13 mouse cellular contexts compared by ENCODE assay signal in the genomic region with DNA sequence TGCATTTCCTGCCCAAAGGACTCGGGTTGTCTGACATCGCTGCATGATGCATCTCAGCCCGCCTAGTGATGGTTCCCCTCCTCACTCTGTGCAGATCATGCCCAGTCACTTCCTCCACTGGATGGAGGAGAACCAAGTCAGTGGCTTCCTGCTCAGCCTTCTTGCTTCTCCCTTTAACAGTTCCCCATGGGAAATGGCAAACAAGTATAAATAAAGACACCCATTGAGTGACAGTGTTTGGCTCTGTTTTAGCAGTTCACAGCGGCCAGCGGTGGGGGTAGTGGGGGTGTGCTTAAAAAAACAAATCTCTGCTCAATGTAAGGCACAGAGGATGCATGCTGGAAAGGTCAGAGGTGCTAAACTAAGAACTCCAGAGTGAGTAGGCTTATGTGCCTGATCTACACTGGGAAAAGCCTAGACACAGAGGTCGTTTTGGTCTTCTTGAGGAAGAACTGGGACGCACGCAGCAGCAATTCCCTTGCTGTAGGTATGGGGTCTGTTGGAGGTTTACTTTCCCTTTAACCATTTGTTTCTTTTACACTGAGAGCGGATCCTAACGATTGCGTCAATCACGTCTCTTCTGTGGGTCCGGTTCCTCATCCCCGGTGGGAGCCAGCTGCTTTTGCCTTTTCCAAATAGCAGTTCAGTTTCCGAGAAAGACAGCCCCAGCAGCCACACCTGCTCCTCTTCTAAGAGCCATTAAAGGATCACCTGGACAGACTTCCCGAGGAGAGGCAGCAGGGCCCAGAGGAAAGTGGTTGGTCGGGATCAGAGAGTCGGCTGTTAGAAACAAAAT. TPM values are rescaled to one million over a fixed set of nuclear protein-coding genes. Genes with fewer than 3 reads are reported as not detected.
DNase-seq lines count a peak whose midpoint lies in the region; TF ChIP-seq lines count a peak whose summit lies in the region.
"Had no signal": no experiment of that assay in that cellular context is flagged by ENCODE, and none has a peak within 500 bp of the region (broad histone marks: within the 10 kb centered on the region; RNA-seq: fewer than 3 reads in every experiment).

No protein-coding gene starts in this region.

- no peak for TF ChIP-seq CTCF in layer of hippocampus, adult 2 months (conservative IDR thresholded peaks at IDR 0.05)
- TF ChIP-seq CTCF in bone marrow, adult 2 months (IDR thresholded peaks at IDR 0.05; ENCODE audit: control insufficient read depth, insufficient read depth, low read length): no peak

- peaks cover 29% of the 10 kb centered on the region; the same call in 1 of the 2 replicates for H3K79me2 ChIP-seq in macrophage (ENCODE audit: inconsistent target)

- no peak overlapping the region for H3K4me3 ChIP-seq in layer of hippocampus, adult 2 months
- H3K4me3 ChIP-seq in bone marrow, adult 2 months (replicated peaks; ENCODE audit: control insufficient read depth, low read depth, low read length): no peak overlapping the region
- no peak overlapping the region for H3K4me3 ChIP-seq in brown adipose tissue, adult 24 weeks (ENCODE audit: insufficient read depth, low read depth, low read length)
- no peak overlapping the region for H3K4me3 ChIP-seq in macrophage (ENCODE audit: inconsistent target)
- H3K4me3 ChIP-seq: heart, embryonic 13.5 days; neural tube, embryonic 12.5 days had no signal

- H3K36me3 ChIP-seq in macrophage (ENCODE audit: inconsistent target): no peaks in the 10 kb centered on the region
- H3K36me3 ChIP-seq: neural tube, embryonic 12.5 days had no signal

- TF ChIP-seq POLR2A in bone marrow, adult 2 months (IDR thresholded peaks at IDR 0.05; ENCODE audit: borderline replicate concordance, control insufficient read depth, low read depth, low read length): no peak

- peak overlapping the region; percentile 33; the same call in 1 of the 2 replicates for H3K27ac ChIP-seq in layer of hippocampus, adult 2 months
- peak overlapping the region; percentile 49 for H3K27ac ChIP-seq in bone marrow, adult 2 months (ENCODE audit: control insufficient read depth, insufficient read depth, low read depth, low read length, poor library complexity)
- H3K27ac ChIP-seq in brown adipose tissue, adult 24 weeks (replicated peaks; ENCODE audit: low read depth, low read length): 0 out of 2 replicates have a peak overlapping the region, but pooled peaks have one; percentile 25
- peak overlapping the region; percentile 62 for H3K27ac ChIP-seq in macrophage
- H3K27ac ChIP-seq: heart, embryonic 13.5 days; neural tube, embryonic 12.5 days had no signal

- DNase-seq in layer of hippocampus, adult 2 months (ENCODE audit: low spot score in 2 of 2): no peak
- DNase-seq in layer of hippocampus, postnatal 10 days (ENCODE audit: low spot score in 2 of 2): no peak
- DNase-seq in gastrocnemius, postnatal 4 days (ENCODE audit: low spot score in 2 of 2): no peak
- no peak for DNase-seq in MN1 (ENCODE audit: low spot score)
- DNase-seq: right cerebral cortex, postnatal 25 days; thymus, adult 18-20 months had no signal

- H3K4me1 ChIP-seq in bone marrow, adult 2 months (ENCODE audit: control insufficient read depth, insufficient read depth, low read length): peaks cover 3% of the 10 kb centered on the region
- H3K4me1 ChIP-seq in brown adipose tissue, adult 24 weeks (ENCODE audit: control insufficient read depth, insufficient read depth, insufficient read length, low read length): no peaks in the 10 kb centered on the region
- H3K4me1 ChIP-seq: neural tube, embryonic 12.5 days had no signal

- 4% methylated on average over 18 of the region's 18 CpGs for WGBS in bone marrow, adult 2 months
- WGBS in macrophage (ENCODE audit: missing documents): 3% methylated on average over 18 of the region's 18 CpGs

RNA-seq across cellular contexts. Expression of a gene that starts 1.8 kb away (rescaled TPM):
- 10 to 100 TPM; 10.0 to 11.2 TPM for total RNA-seq in layer of hippocampus, adult 2 months (2021)
- 10 to 100 TPM in 1 of 2 experiments, 1 to 10 TPM in 1; 8.1 to 11.1 TPM for total RNA-seq in layer of hippocampus, postnatal 10 days (2021)
- polyA plus RNA-seq in bone marrow, adult 2 months (2011; ENCODE audit: insufficient read depth, insufficient read length, low replicate concordance, missing spikeins): 8.1 and 14.8 TPM in 2 replicates
- 0.92 and 1.4 TPM in 2 replicates for polyA plus RNA-seq in brown adipose tissue, adult 24 weeks (2012; ENCODE audit: insufficient read depth, insufficient read length, missing spikeins)
- 100 to 1,000 TPM in 11 of 26 experiments, 10 to 100 TPM in 15; 33.5 to 208 (median 94.6) TPM for total RNA-seq in macrophage (2018; cell fraction: chromatin; rRNA removed)
- total RNA-seq in macrophage (2018; cell fraction: cytosol; rRNA removed): 10 to 100 TPM; 29.3 to 73.2 (median 45.2) TPM
- total RNA-seq in macrophage (2018; cell fraction: nucleus; rRNA removed): 100 to 1,000 TPM in 11 of 26 experiments, 10 to 100 TPM in 15; 49.3 to 165 (median 97.6) TPM
- polyA plus RNA-seq in macrophage (2018): 21.3 to 65.7 TPM (median 29.4 TPM) in 3 replicates
- total RNA-seq in gastrocnemius, postnatal 4 days (2021): 1 to 10 TPM; 2.2 to 2.5 TPM

RNA-seq across cellular contexts. Expression of a gene that starts 26.3 kb away (rescaled TPM):
- 1 to 10 TPM; 2.7 to 3.0 TPM for total RNA-seq in layer of hippocampus, adult 2 months (2021)
- total RNA-seq in layer of hippocampus, postnatal 10 days (2021): 10 to 100 TPM in 1 of 2 experiments, 1 to 10 TPM in 1; 7.5 to 10.6 TPM
- 3.0 and 9.6 TPM in 2 replicates for polyA plus RNA-seq in bone marrow, adult 2 months (2011; ENCODE audit: insufficient read depth, insufficient read length, low replicate concordance, missing spikeins)
- 27.7 and 35.5 TPM in 2 replicates for polyA plus RNA-seq in brown adipose tissue, adult 24 weeks (2012; ENCODE audit: insufficient read depth, insufficient read length, missing spikeins)
- total RNA-seq in macrophage (2018; cell fraction: chromatin; rRNA removed): 10 to 100 TPM in 1 of 26 experiments, 1 to 10 TPM in 6, under 1 TPM in 14, not detected in 5; 0.38 to 48.6 (median 0.80) TPM
- total RNA-seq in macrophage (2018; cell fraction: cytosol; rRNA removed): 1 to 10 TPM in 2 of 26 experiments, under 1 TPM in 24; 0.27 to 1.0 (median 0.69) TPM
- total RNA-seq in macrophage (2018; cell fraction: nucleus; rRNA removed): 1 to 10 TPM in 15 of 26 experiments, under 1 TPM in 8, not detected in 3; 0.29 to 8.6 (median 1.1) TPM
- polyA plus RNA-seq in macrophage (2018): 0.17 to 0.64 TPM (median 0.20 TPM) in 3 replicates
- total RNA-seq in gastrocnemius, postnatal 4 days (2021): 100 to 1,000 TPM; 234 to 294 TPM

RNA-seq across cellular contexts. Expression of a gene that starts 47.8 kb away (rescaled TPM):
- 1 to 10 TPM; 1.2 to 3.0 TPM for total RNA-seq in layer of hippocampus, adult 2 months (2021)
- total RNA-seq in layer of hippocampus, postnatal 10 days (2021): 1 to 10 TPM; 1.0 to 1.8 TPM
- polyA plus RNA-seq in bone marrow, adult 2 months (2011; ENCODE audit: insufficient read depth, insufficient read length, low replicate concordance, missing spikeins): 2.0 TPM in 1 of 2 replicates, not detected in the other
- polyA plus RNA-seq in brown adipose tissue, adult 24 weeks (2012; ENCODE audit: insufficient read depth, insufficient read length, missing spikeins): not detected in 2 replicates
- 10 to 100 TPM in 23 of 26 experiments, 1 to 10 TPM in 3; 5.8 to 77.0 (median 25.4) TPM for total RNA-seq in macrophage (2018; cell fraction: chromatin; rRNA removed)
- total RNA-seq in macrophage (2018; cell fraction: cytosol; rRNA removed): 1 to 10 TPM in 5 of 26 experiments, under 1 TPM in 17, not detected in 4; 0.15 to 5.0 (median 0.48) TPM
- total RNA-seq in macrophage (2018; cell fraction: nucleus; rRNA removed): 10 to 100 TPM in 23 of 26 experiments, 1 to 10 TPM in 3; 1.8 to 41.9 (median 22.3) TPM
- polyA plus RNA-seq in macrophage (2018): 1.4 TPM in 1 of 3 replicates, not detected in the others
- total RNA-seq in gastrocnemius, postnatal 4 days (2021): under 1 TPM; 0.36 to 0.37 TPM
- polyA plus RNA-seq: activated CD4-positive, CD25-positive, alpha-beta regulatory T cell, adult 4 months; embryonic facial prominence, embryonic 11.5 days had no signal

Comparison
In these comparisons a context has a peak if more than half of its experiments do, and no peak if none do; other contexts are left out.
1. RNA of a gene that starts 26.3 kb away (total RNA-seq): 234 to 294 TPM in gastrocnemius, postnatal 4 days; 7.5 to 10.6 TPM in layer of hippocampus, postnatal 10 days and 2.7 to 3.0 TPM in layer of hippocampus, adult 2 months; every median in the first group is over 10 times any median in the second.
2. Peak in every context shown above with its lines, with median percentiles within 50 percentile points of each other: H3K27ac ChIP-seq.